Mouse (Mus musculus): Measurements from ENCODE around the gene Hist2h2be. TPM values are rescaled to one million over a fixed set of nuclear protein-coding genes. Genes with fewer than 3 reads are reported as not detected.

Hist2h2be gene
- total and polyA plus RNA-seq, 3 experiments, result 2.3 to 3.8 (median 2.9) TPM

GRCm38 (mm10) chr3:96225421-96225820 lies 4.5 kb downstream of the Hist2h2be start:
- Histone ChIP-seq H3K27ac (ENCODE audit: insufficient read depth, low read depth) (peak overlapping the region; percentile 64), H3K9ac (ENCODE audit: insufficient read depth, low read depth) (peak overlapping the region; percentile 71), H3K36me3 (replicated peaks in 1 of 2; ENCODE audit: control insufficient read depth in 1 of 2, insufficient read depth in 1 of 2, low read length in 1 of 2) (no peaks in the 10 kb centered on the region), H3K79me2 (replicated peaks; ENCODE audit: control insufficient read depth, extremely low read depth, insufficient read depth, poor library complexity, severe bottlenecking) (peaks cover 16% of the 10 kb centered on the region), H3K9me3 (replicated peaks; ENCODE audit: low read length) (no peaks in the 10 kb centered on the region), H3K4me3 (replicated peaks in 1 of 3; ENCODE audit: low read depth in 2 of 3, low read length in 2 of 3, poor library complexity in 1 of 3) (peak overlapping the region in 1 of 3 experiments; percentile 17), H3K4me1 (ENCODE audit: control insufficient read depth in 1 of 2, insufficient read depth in 2 of 2) (peaks cover 23 to 77% of the 10 kb centered on the region in 2 experiments), H3K4me2 (ENCODE audit: insufficient read depth, low read depth, poor library complexity, severe bottlenecking) (peak overlapping the region; percentile 72; the same call in 1 of the 2 replicates), H3K27me3 (replicated peaks) (no peaks in the 10 kb centered on the region)
- dilution Hi-C loops (cut with MboI; ENCODE audit: extremely low pct_ligation_motif_present, extremely low pct_unique_long_range_greater_than_20kb, low sequenced_read_pairs) (no loop called here), in situ Hi-C loops (cut with MboI; ENCODE audit: low pct_ligation_motif_present, low pct_unique_long_range_greater_than_20kb, low sequenced_read_pairs) (loop anchor here (10.0 kb wide), 2 partner anchors 261 to 571 kb away; partner anchors contain the start of gene Mcl1)
- TF ChIP-seq NELFE (IDR thresholded peaks at IDR 0.05; ENCODE audit: low read depth, low read length) (no peak), ZNF384 (IDR thresholded peaks at IDR 0.05; ENCODE audit: low read depth, low read length) (no peak), BHLHE40 (IDR thresholded peaks at IDR 0.05; ENCODE audit: low read depth, low read length) (peak; percentile 34; the same call in 1 of the 2 replicates), CHD2 (IDR thresholded peaks at IDR 0.05; ENCODE audit: low read length) (0 out of 2 replicates have a peak, but pooled peaks have one; percentile 29), CTCF (conservative IDR thresholded peaks at IDR 0.05 in 1 of 2, IDR thresholded peaks at IDR 0.05 in 1 of 2; ENCODE audit: low read depth in 2 of 2, low read length in 2 of 2) (no peak), MAFK (IDR thresholded peaks at IDR 0.05; ENCODE audit: insufficient replicate concordance, low read length) (0 out of 2 replicates have a peak, but pooled peaks have one; percentile 50)
- DNase-seq (ENCODE audit: extremely low read depth), result peak; percentile 45

DNA sequence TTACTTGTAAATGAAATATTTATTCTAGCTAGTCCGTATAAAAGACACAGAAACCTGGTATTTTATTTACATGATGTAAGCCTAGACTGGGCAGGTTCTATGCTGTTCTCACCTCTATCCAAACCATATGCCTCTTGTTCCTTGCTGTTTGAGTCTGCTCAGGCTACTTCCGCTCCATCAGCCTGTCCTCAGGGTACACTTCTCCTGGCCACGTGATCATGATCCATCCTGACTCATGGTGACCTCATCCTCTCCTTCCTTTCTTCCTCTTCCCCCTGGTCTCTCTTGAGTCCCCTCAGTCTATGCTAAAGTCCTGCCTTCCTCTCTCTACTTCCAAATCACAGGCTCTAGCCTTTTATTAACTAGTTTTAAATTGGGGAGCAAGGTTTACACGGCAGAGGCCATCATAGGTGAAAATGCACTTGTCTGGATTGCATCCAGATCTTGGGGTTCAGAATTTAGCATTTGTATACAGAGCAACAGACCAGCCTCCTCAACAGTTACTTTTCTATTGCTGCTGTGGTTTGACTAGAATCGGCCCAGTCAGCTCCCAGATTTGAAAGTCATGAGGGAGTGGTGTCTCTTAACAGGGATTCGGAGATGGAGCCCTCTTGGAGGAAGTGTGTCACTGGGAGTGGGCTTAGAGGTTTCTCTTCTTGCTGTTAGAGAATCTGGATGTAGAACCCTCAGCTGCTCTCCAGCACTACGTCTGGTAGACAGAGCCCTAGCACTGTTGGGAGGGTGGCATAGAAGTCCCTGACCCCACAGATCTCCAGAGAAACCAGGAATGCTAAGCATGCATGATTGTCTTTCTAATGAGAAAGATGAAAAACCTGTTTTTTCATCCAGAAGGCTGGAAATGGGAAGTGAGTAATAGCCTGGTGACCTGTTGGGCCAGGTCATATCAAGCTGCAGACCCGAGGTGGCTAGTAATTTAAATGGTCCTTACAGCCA lies 6.1 kb downstream of the Hist2h2be start:
- Histone ChIP-seq H3K27ac (ENCODE audit: insufficient read depth, low read depth) (no peak overlapping the region; the same call in 1 of the 2 replicates), H3K9me3 (replicated peaks; ENCODE audit: low read length) (no peaks in the 10 kb centered on the region), H3K4me2 (ENCODE audit: insufficient read depth, low read depth, poor library complexity, severe bottlenecking) (no peak overlapping the region), H3K27me3 (replicated peaks) (no peaks in the 10 kb centered on the region), H3K79me2 (replicated peaks; ENCODE audit: control insufficient read depth, extremely low read depth, insufficient read depth, poor library complexity, severe bottlenecking) (peaks cover 16% of the 10 kb centered on the region), H3K4me3 (replicated peaks in 1 of 3; ENCODE audit: low read depth in 2 of 3, low read length in 2 of 3, poor library complexity in 1 of 3) (no peak overlapping the region), H3K9ac (ENCODE audit: insufficient read depth, low read depth) (peak overlapping the region; percentile 27; the same call in 1 of the 2 replicates), H3K4me1 (ENCODE audit: control insufficient read depth in 1 of 2, insufficient read depth in 2 of 2) (peaks cover 26 to 93% of the 10 kb centered on the region in 2 experiments), H3K36me3 (replicated peaks in 1 of 2; ENCODE audit: control insufficient read depth in 1 of 2, insufficient read depth in 1 of 2, low read length in 1 of 2) (no peaks in the 10 kb centered on the region)
- in situ Hi-C loops (cut with MboI; ENCODE audit: low pct_ligation_motif_present, low pct_unique_long_range_greater_than_20kb, low sequenced_read_pairs) (loop anchor here (10.0 kb wide), 2 partner anchors 262 to 572 kb away; partner anchors contain the start of gene Mcl1), dilution Hi-C loops (cut with MboI; ENCODE audit: extremely low pct_ligation_motif_present, extremely low pct_unique_long_range_greater_than_20kb, low sequenced_read_pairs) (no loop called here)
- TF ChIP-seq USF1 (IDR thresholded peaks at IDR 0.05; ENCODE audit: low read depth, low read length), result peak; percentile 42; the same call in 1 of the 2 replicates
- peak; percentile 27; the same call in 1 of the 2 replicates for TF ChIP-seq USF2 (conservative IDR thresholded peaks at IDR 0.05; ENCODE audit: low read depth, low read length)
- no peak for TF ChIP-seq ZMIZ1 (IDR thresholded peaks at IDR 0.05; ENCODE audit: low read depth, low read length)
- DNase-seq (ENCODE audit: extremely low read depth), result no peak

- in situ Hi-C loops (cut with MboI; ENCODE audit: low pct_ligation_motif_present, low pct_unique_long_range_greater_than_20kb, low sequenced_read_pairs), result loop anchor here (10.0 kb wide), 2 partner anchors 264 to 574 kb away; partner anchors contain the start of gene Mcl1
- TF ChIP-seq E2F4 (IDR thresholded peaks at IDR 0.05; ENCODE audit: insufficient replicate concordance, low read depth, low read length), result no peak
- TF ChIP-seq USF1 (IDR thresholded peaks at IDR 0.05; ENCODE audit: low read depth, low read length), result no peak
- TF ChIP-seq ZNF384 (IDR thresholded peaks at IDR 0.05; ENCODE audit: low read depth, low read length), result no peak
- no peak for TF ChIP-seq SMC3 (IDR thresholded peaks at IDR 0.05; ENCODE audit: low read depth, low read length)
- TF ChIP-seq EP300 (IDR thresholded peaks at IDR 0.05; ENCODE audit: low read length), result no peak
- TF ChIP-seq ELF1 (IDR thresholded peaks at IDR 0.05; ENCODE audit: low read depth, low read length), result no peak
- TF ChIP-seq POLR2A (IDR thresholded peaks at IDR 0.05; ENCODE audit: low read depth, low read length), result no peak
- TF ChIP-seq MYC (IDR thresholded peaks at IDR 0.05; ENCODE audit: low read depth, low read length), result no peak
- no peak for TF ChIP-seq ZC3H11A (IDR thresholded peaks at IDR 0.05; ENCODE audit: low read depth, low read length)
- TF ChIP-seq MEF2A (IDR thresholded peaks at IDR 0.05; ENCODE audit: borderline replicate concordance, low read depth, low read length), result no peak
- no peak for TF ChIP-seq POLR2AphosphoS2 (IDR thresholded peaks at IDR 0.05; ENCODE audit: low read depth, low read length)
- TF ChIP-seq CTCF (conservative IDR thresholded peaks at IDR 0.05 in 1 of 2, IDR thresholded peaks at IDR 0.05 in 1 of 2; ENCODE audit: low read depth in 2 of 2, low read length in 2 of 2), result no peak
- no peak for TF ChIP-seq ETS1 (conservative IDR thresholded peaks at IDR 0.05; ENCODE audit: low read depth, low read length)
- no peak for TF ChIP-seq HCFC1 (IDR thresholded peaks at IDR 0.05; ENCODE audit: low read depth, low read length)
- TF ChIP-seq ZMIZ1 (IDR thresholded peaks at IDR 0.05; ENCODE audit: low read depth, low read length), result no peak
- Histone ChIP-seq H3K9me3 (replicated peaks; ENCODE audit: low read length) (no peaks in the 10 kb centered on the region), H3K4me2 (ENCODE audit: insufficient read depth, low read depth, poor library complexity, severe bottlenecking) (no peak overlapping the region), H3K4me1 (ENCODE audit: control insufficient read depth in 1 of 2, insufficient read depth in 2 of 2) (peaks cover 29 to 97% of the 10 kb centered on the region in 2 experiments), H3K4me3 (replicated peaks in 1 of 3; ENCODE audit: low read depth in 2 of 3, low read length in 2 of 3, poor library complexity in 1 of 3) (no peak overlapping the region), H3K79me2 (replicated peaks; ENCODE audit: control insufficient read depth, extremely low read depth, insufficient read depth, poor library complexity, severe bottlenecking) (peaks cover 3% of the 10 kb centered on the region), H3K9ac (ENCODE audit: insufficient read depth, low read depth) (0 out of 2 replicates have a peak overlapping the region, but pooled peaks have one; percentile 17), H3K27ac (ENCODE audit: insufficient read depth, low read depth) (no peak overlapping the region), H3K36me3 (replicated peaks in 1 of 2; ENCODE audit: control insufficient read depth in 1 of 2, insufficient read depth in 1 of 2, low read length in 1 of 2) (no peaks in the 10 kb centered on the region), H3K27me3 (replicated peaks) (no peaks in the 10 kb centered on the region)
- dilution Hi-C loops (cut with MboI; ENCODE audit: extremely low pct_ligation_motif_present, extremely low pct_unique_long_range_greater_than_20kb, low sequenced_read_pairs), result no loop called here
- DNase-seq (ENCODE audit: extremely low read depth), result no peak
These were observed 7.9 kb downstream of the Hist2h2be start for GRCm38 (mm10) chr3:96228828-96229227.
